Mouse (Mus musculus) ES-Bruce4 (cell line): ENCODE results near the gene Col18a1. TPM values are rescaled to one million over a fixed set of nuclear protein-coding genes. Genes with fewer than 3 reads are reported as not detected.

Experiments
- H3K27ac ChIP-seq: 2 replicates; pipeline ENCODE4 v1.5.1; 2012; ENCODE audit warnings: low read length, inconsistent platforms; ENCODE audit not compliant: insufficient read depth
- H3K27me3 ChIP-seq: 2 replicates; pipeline ENCODE4 v1.6.1; 2012; ENCODE audit warnings: mild to moderate bottlenecking, low read length, inconsistent platforms; ENCODE audit not compliant: control insufficient read depth, poor library complexity, insufficient read depth, severe bottlenecking
- H3K36me3 ChIP-seq: 2 replicates; pipeline ENCODE4 v1.6.1; 2012; ENCODE audit warnings: inconsistent platforms, mild to moderate bottlenecking, low read length, moderate library complexity; ENCODE audit not compliant: control insufficient read depth, poor library complexity, insufficient read depth, severe bottlenecking
- H3K4me1 ChIP-seq: one replicate; pipeline ENCODE4 v1.8.1; 2011; ENCODE audit warnings: low read length; ENCODE audit not compliant: control insufficient read depth, insufficient read depth
- H3K4me3 ChIP-seq: 2 replicates; pipeline ENCODE4 v1.5.1; 2011; ENCODE audit warnings: low read depth, mild to moderate bottlenecking, low read length
- H3K9ac ChIP-seq: 2 replicates; pipeline ENCODE4 v1.6.1; 2012; ENCODE audit warnings: low read depth, mild to moderate bottlenecking, inconsistent platforms; ENCODE audit not compliant: poor library complexity, severe bottlenecking
- H3K9me3 ChIP-seq: replicated peaks from 2 replicates; pipeline ENCODE4 v1.6.1; 2012; ENCODE audit warnings: mild to moderate bottlenecking, low read length, inconsistent platforms; ENCODE audit not compliant: control insufficient read depth, poor library complexity, insufficient read depth, severe bottlenecking
- CTCF ChIP-seq: IDR thresholded peaks from one replicate; pipeline ENCODE4 v1.8.1; 2011; ENCODE audit warnings: low read depth, low read length
- EP300 ChIP-seq: IDR thresholded peaks from 2 replicates; pipeline ENCODE4 v1.6.1; 2011; ENCODE audit warnings: low read depth, low read length; ENCODE audit not compliant: insufficient read depth
- POLR2A ChIP-seq: IDR thresholded peaks from one replicate; pipeline ENCODE4 v1.8.1; 2011; ENCODE audit warnings: low read length; ENCODE audit not compliant: insufficient read depth
- polyA plus RNA-seq: library from polyadenylated mRNA; stranded (reverse); fragments of >200 nt; gene quantifications from 2 replicates; pipeline ENCODE4 v1.2.4, GENCODE M21; 2011; ENCODE audit warnings: low read depth; ENCODE audit not compliant: missing spikeins, insufficient read depth, insufficient read length

The Col18a1 gene
- polyA plus RNA-seq, 1 experiment: 273 TPM

DNA sequence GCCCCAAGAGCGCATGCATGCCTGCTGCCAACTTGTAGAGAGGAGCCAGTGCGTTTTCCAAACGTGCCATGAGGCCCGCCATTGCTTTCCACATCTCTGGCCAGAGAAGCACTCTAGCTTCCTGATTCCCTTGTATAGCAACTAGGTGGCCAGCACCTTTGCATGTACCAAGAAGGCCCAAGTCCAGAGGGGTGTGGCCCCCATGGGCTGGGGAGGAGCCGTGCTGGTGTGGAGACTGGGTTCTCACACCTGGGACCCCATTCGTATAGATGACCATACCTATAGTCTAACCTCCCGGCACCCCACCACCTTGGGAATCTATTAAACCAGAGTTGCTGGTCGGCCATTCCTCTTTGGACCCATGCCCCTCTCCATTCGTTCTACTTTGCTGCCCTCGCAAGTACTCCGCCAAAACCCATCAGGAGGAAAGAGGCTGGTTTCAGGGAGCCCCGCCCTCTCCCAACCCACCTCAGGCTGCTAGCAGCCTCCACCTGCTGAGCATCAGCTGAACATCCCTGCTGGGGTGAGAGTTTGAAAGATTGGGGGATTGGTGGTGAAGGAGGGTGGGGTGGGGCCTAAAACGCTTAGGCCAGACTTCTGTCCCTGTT lies 134.5 kb downstream of the Col18a1 start, which contains the start of gene Slc19a1:
Gene Slc19a1 (plus strand): TSS at position 474 of the 608 bp plus-strand sequence.
- H3K4me1 ChIP-seq: no peaks in the 10 kb centered on the region
- no peaks in the 10 kb centered on the region for H3K36me3 ChIP-seq
- H3K9me3 ChIP-seq: no peaks in the 10 kb centered on the region
- H3K9ac ChIP-seq: peak within 1 kb of the TSS; percentile 67
- peak within 1 kb of the TSS; percentile 86 for H3K4me3 ChIP-seq
- no peak within 1 kb of the TSS for H3K27ac ChIP-seq
- TF ChIP-seq CTCF (no peak), POLR2A (no peak), EP300 (no peak)
- no peaks in the 10 kb centered on the region for H3K27me3 ChIP-seq

GRCm38 (mm10) chr10:77030666-77031065 lies 135.7 kb downstream of the Col18a1 start:
- Histone ChIP-seq H3K4me1 (no peaks in the 10 kb centered on the region), H3K4me3 (no peak overlapping the region), H3K27ac (no peak overlapping the region), H3K27me3 (no peaks in the 10 kb centered on the region), H3K9me3 (no peaks in the 10 kb centered on the region), H3K9ac (no peak overlapping the region), H3K36me3 (no peaks in the 10 kb centered on the region)
- TF ChIP-seq POLR2A (no peak), CTCF (no peak), EP300 (no peak)

- Histone ChIP-seq H3K36me3 (no peaks in the 10 kb centered on the region), H3K4me3 (no peak overlapping the region), H3K9ac (no peak overlapping the region), H3K4me1 (no peaks in the 10 kb centered on the region), H3K27ac (no peak overlapping the region), H3K9me3 (no peaks in the 10 kb centered on the region), H3K27me3 (no peaks in the 10 kb centered on the region)
- TF ChIP-seq CTCF (no peak), EP300 (no peak), POLR2A (no peak)
Measured at GRCm38 (mm10) chr10:77029761-77030160, 136.6 kb downstream of the Col18a1 start.

GRCm38 (mm10) chr10:77028782-77029296 lies 137.5 kb downstream of the Col18a1 start:
- no peak overlapping the region for H3K9ac ChIP-seq
- H3K36me3 ChIP-seq: no peaks in the 10 kb centered on the region
- TF ChIP-seq POLR2A (no peak), EP300 (no peak), CTCF (no peak)
- H3K27me3 ChIP-seq: no peaks in the 10 kb centered on the region
- no peak overlapping the region for H3K27ac ChIP-seq
- no peaks in the 10 kb centered on the region for H3K4me1 ChIP-seq
- H3K4me3 ChIP-seq: no peak overlapping the region
- no peaks in the 10 kb centered on the region for H3K9me3 ChIP-seq

DNA sequence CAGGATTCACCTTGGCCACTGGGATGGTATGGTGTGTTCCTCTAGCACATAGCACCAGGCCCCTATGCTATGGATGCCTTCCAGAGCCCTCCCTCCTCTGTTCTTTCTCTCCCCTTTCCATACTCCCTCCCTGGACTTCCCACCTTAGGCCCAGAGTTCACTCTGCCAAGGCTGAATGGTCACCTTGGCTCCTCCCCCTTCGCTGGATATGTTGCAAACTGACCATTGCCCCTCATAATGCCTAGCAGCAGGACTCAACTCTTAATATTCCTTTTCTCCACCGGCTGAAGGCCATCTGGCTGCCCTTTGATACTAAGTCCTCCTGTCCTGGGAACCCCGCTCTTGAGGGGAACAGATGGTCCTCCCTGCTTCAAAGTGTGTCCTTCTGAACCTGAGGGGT lies 139.4 kb downstream of the Col18a1 start:
- TF ChIP-seq CTCF: no peak
- TF ChIP-seq POLR2A: no peak
- TF ChIP-seq EP300: no peak
- Histone ChIP-seq H3K4me3 (no peak overlapping the region), H3K27ac (no peak overlapping the region), H3K9me3 (no peaks in the 10 kb centered on the region), H3K9ac (no peak overlapping the region), H3K36me3 (no peaks in the 10 kb centered on the region), H3K27me3 (no peaks in the 10 kb centered on the region), H3K4me1 (no peaks in the 10 kb centered on the region)

GRCm38 (mm10) chr10:77024231-77024630 lies 142.1 kb downstream of the Col18a1 start:
- Histone ChIP-seq H3K27me3 (no peaks in the 10 kb centered on the region), H3K36me3 (no peaks in the 10 kb centered on the region), H3K9ac (no peak overlapping the region), H3K9me3 (no peaks in the 10 kb centered on the region), H3K4me3 (no peak overlapping the region), H3K27ac (no peak overlapping the region), H3K4me1 (no peaks in the 10 kb centered on the region)
- TF ChIP-seq POLR2A (no peak), CTCF (no peak), EP300 (no peak)
